Mouse (Mus musculus) forebrain, postnatal 0 days (tissue): ENCODE results near the gene Pom121l2. TPM values are rescaled to one million over a fixed set of nuclear protein-coding genes. Genes with fewer than 3 reads are reported as not detected.

Source experiments
- ATAC-seq: fragments of 200-750 bp; cut with Nextera tagmentation; 2 replicates; pipeline ENCODE4 v1.8.0; 2017; ENCODE audit warnings: mild to moderate bottlenecking, moderate library complexity
- DNase-seq: peaks from one replicate; pipeline ENCODE4 v3.0.0-alpha.2; 2015
- H3K27ac ChIP-seq: fragments of 300-500 bp; sonication (generic); 2 replicates; pipeline ENCODE4 v1.5.1; 2014; ENCODE audit warnings: low read depth, mild to moderate bottlenecking, antibody characterized with exemption, low read length, moderate library complexity, mixed read lengths
- H3K27me3 ChIP-seq: fragments of 300-500 bp; sonication (generic); 2 replicates; pipeline ENCODE4 v1.6.1; 2014; ENCODE audit warnings: mild to moderate bottlenecking, low read length, mixed read lengths; ENCODE audit not compliant: insufficient read depth
- H3K36me3 ChIP-seq: fragments of 300-500 bp; sonication (generic); 2 replicates; pipeline ENCODE4 v1.6.1; 2014; ENCODE audit warnings: mild to moderate bottlenecking, moderate library complexity; ENCODE audit not compliant: insufficient read depth
- H3K4me1 ChIP-seq: fragments of 300-500 bp; sonication (generic); 2 replicates; pipeline ENCODE4 v1.6.1; 2014; ENCODE audit warnings: antibody characterized with exemption; ENCODE audit not compliant: insufficient read depth
- H3K4me2 ChIP-seq: fragments of 300-500 bp; sonication (generic); 2 replicates; pipeline ENCODE4 v1.6.1; 2014; ENCODE audit warnings: low read depth, mild to moderate bottlenecking, moderate library complexity
- H3K4me3 ChIP-seq: fragments of 300-500 bp; sonication (generic); 2 replicates; pipeline ENCODE4 v1.5.1; 2014; ENCODE audit warnings: low read depth, low read length, mixed read lengths
- H3K9ac ChIP-seq: fragments of 300-500 bp; sonication (generic); 2 replicates; pipeline ENCODE4 v1.6.1; 2014; ENCODE audit warnings: mild to moderate bottlenecking
- H3K9me3 ChIP-seq: fragments of 300-500 bp; sonication (generic); 2 replicates; pipeline ENCODE4 v1.6.1; 2016; ENCODE audit warnings: low read length
- CTCF ChIP-seq: sonication (generic); IDR thresholded peaks from 2 replicates; pipeline ENCODE4 v1.5.1; 2016; ENCODE audit warnings: antibody characterized with exemption, control low read depth, low read depth
- WGBS: fragments of 180-500 bp; shearing (Covaris S2); extraction: QIAGEN DNeasy Blood & Tissue Kit; methylation state at CpG from one replicate; pipeline ENCODE4 v1.1.7; 2014; 5-methylcytosine and 5-hydroxymethylcytosine counted together
- polyA plus RNA-seq: library from polyadenylated mRNA; unstranded; fragments of >200 nt; fragmentation: Nextera tagmentation; extraction: Ambion mirVana; gene quantifications from 2 replicates; pipeline ENCODE4 v1.2.1, GENCODE M21; 2015
- total RNA-seq: library from RNA; depleted of rRNA; stranded (reverse); fragments of >200 nt; gene quantifications from 2 replicates; pipeline ENCODE4 v1.2.3, GENCODE M21; 2014

Gene Pom121l2
- total and polyA plus RNA-seq, 2 experiments from 2014 or later, result not detected

GRCm38 (mm10) chr13:21940213-21940612 lies 40.8 kb upstream of the Pom121l2 start:
- Histone ChIP-seq H3K36me3 (no peaks in the 10 kb centered on the region), H3K4me3 (peak overlapping the region; percentile 56), H3K9ac (peak overlapping the region; percentile 65), H3K4me1 (no peaks in the 10 kb centered on the region), H3K4me2 (peak overlapping the region; percentile 59), H3K27ac (no peak overlapping the region), H3K9me3 (no peaks in the 10 kb centered on the region), H3K27me3 (no peaks in the 10 kb centered on the region)
- ATAC-seq (peak; percentile 77), DNase-seq (peak; percentile 96)
- no peak for TF ChIP-seq CTCF
- WGBS, result under 1% methylated on average over 19 of the region's 19 CpGs

- Histone ChIP-seq H3K27me3 (no peaks in the 10 kb centered on the region), H3K4me2 (peak overlapping the region; percentile 59), H3K9ac (peak overlapping the region; percentile 65), H3K4me3 (peak overlapping the region; percentile 56), H3K36me3 (no peaks in the 10 kb centered on the region), H3K9me3 (no peaks in the 10 kb centered on the region), H3K27ac (peak overlapping the region; percentile 73), H3K4me1 (no peaks in the 10 kb centered on the region)
- ATAC-seq (peak; percentile 42; the same call in 1 of the 2 replicates), DNase-seq (peak; percentile 86)
- 0% methylated on average over 16 of the region's 16 CpGs for WGBS
- TF ChIP-seq CTCF, result no peak
Measured at GRCm38 (mm10) chr13:21940811-21941321, 40.1 kb upstream of the Pom121l2 start.

- no peak for DNase-seq
- WGBS, result 85% methylated on average over 1 of the region's 1 CpGs
Measured at GRCm38 (mm10) chr13:21943644-21944043, 37.4 kb upstream of the Pom121l2 start.

GRCm38 (mm10) chr13:21944592-21944925 lies 36.4 kb upstream of the Pom121l2 start:
- DNase-seq (no peak), ATAC-seq (peak; percentile 53)
- Histone ChIP-seq H3K9ac (peak overlapping the region; percentile 92), H3K36me3 (peaks cover 8% of the 10 kb centered on the region), H3K9me3 (no peaks in the 10 kb centered on the region), H3K4me1 (no peaks in the 10 kb centered on the region), H3K27me3 (no peaks in the 10 kb centered on the region), H3K27ac (peak overlapping the region; percentile 79), H3K4me2 (peak overlapping the region; percentile 79), H3K4me3 (peak overlapping the region; percentile 89)
- 2% methylated on average over 7 of the region's 7 CpGs for WGBS
- TF ChIP-seq CTCF, result no peak

More at GRCm38 (mm10) chr13:21943644-21944043, 37.4 kb upstream of the Pom121l2 start:
- Histone ChIP-seq H3K27ac (no peak overlapping the region), H3K4me1 (no peaks in the 10 kb centered on the region), H3K4me2 (no peak overlapping the region), H3K9me3 (no peaks in the 10 kb centered on the region), H3K4me3 (no peak overlapping the region), H3K9ac (no peak overlapping the region), H3K36me3 (no peaks in the 10 kb centered on the region), H3K27me3 (no peaks in the 10 kb centered on the region)
- ATAC-seq, result no peak
- no peak for TF ChIP-seq CTCF

GRCm38 (mm10) chr13:21944926-21945740 lies 35.9 kb upstream of the Pom121l2 start, which contains the start of gene Zfp184:
Gene Zfp184 (plus strand): TSS chr13:21945094.
- H3K36me3 ChIP-seq, result peaks cover 14% of the 10 kb centered on the region
- H3K4me2 ChIP-seq, result peak within 1 kb of the TSS; percentile 79
- H3K9ac ChIP-seq, result peak within 1 kb of the TSS; percentile 92
- H3K4me1 ChIP-seq, result no peaks in the 10 kb centered on the region
- WGBS, result 2% methylated on average over 50 of the region's 50 CpGs
- DNase-seq (peak; percentile 97), ATAC-seq (peak; percentile 90)
- H3K9me3 ChIP-seq, result no peaks in the 10 kb centered on the region
- no peaks in the 10 kb centered on the region for H3K27me3 ChIP-seq
- peak within 1 kb of the TSS; percentile 79 for H3K27ac ChIP-seq
- peak within 1 kb of the TSS; percentile 89 for H3K4me3 ChIP-seq
- TF ChIP-seq CTCF, result peak; percentile 56

- DNase-seq (no peak), ATAC-seq (no peak)
- no peaks in the 10 kb centered on the region for H3K4me1 ChIP-seq
- no peak for TF ChIP-seq CTCF
- H3K36me3 ChIP-seq, result no peaks in the 10 kb centered on the region
- H3K4me2 ChIP-seq, result no peak overlapping the region
- no peak overlapping the region for H3K27ac ChIP-seq
- H3K9ac ChIP-seq, result no peak overlapping the region
- no peaks in the 10 kb centered on the region for H3K9me3 ChIP-seq
- no peak overlapping the region for H3K4me3 ChIP-seq
- H3K27me3 ChIP-seq, result no peaks in the 10 kb centered on the region
- WGBS, result 48% methylated on average over 1 of the region's 1 CpGs
Measured at GRCm38 (mm10) chr13:21969269-21969668, 11.7 kb upstream of the Pom121l2 start.

GRCm38 (mm10) chr13:21969816-21970215 lies 11.2 kb upstream of the Pom121l2 start:
- no peak for TF ChIP-seq CTCF
- Histone ChIP-seq H3K9ac (no peak overlapping the region), H3K36me3 (no peaks in the 10 kb centered on the region), H3K4me1 (no peaks in the 10 kb centered on the region), H3K9me3 (no peaks in the 10 kb centered on the region), H3K4me3 (no peak overlapping the region), H3K27me3 (no peaks in the 10 kb centered on the region), H3K4me2 (no peak overlapping the region), H3K27ac (no peak overlapping the region)
- no peak for DNase-seq
- ATAC-seq, result no peak
- 33% methylated on average over 2 of the region's 2 CpGs for WGBS
